Mouse (Mus musculus): Measurements from ENCODE around the gene Lmo3. TPM values are rescaled to one million over a fixed set of nuclear protein-coding genes. Genes with fewer than 3 reads are reported as not detected.
A peak's percentile ranks its signal among the peaks of the same experiment; 100 is the strongest.

The Lmo3 gene
- polyA plus RNA-seq, 1 experiment from 2014 or later, result not detected

DNA sequence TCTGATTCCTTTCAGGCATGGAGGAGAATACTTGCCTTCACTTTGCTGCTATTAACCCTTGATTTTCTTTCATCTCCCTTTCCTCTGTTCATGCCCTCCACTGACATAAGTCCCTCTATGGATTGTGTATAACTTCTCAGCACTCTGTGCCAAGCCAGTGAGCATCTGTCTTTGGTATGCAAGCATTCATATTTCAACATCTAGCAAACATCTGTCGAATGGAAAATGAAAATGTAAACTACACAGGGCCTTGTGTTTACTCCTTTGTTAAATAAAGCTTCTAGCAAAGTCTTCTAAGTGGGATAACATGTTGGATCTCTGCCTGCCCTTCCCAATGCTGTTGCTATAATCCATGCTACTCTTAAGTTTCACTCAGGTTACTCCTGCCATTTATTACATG lies 75.1 kb downstream of the Lmo3 start:
- CTCF ChIA-PET, result no interaction called here
- ATAC-seq, result no peak
- TF ChIP-seq CTCF (IDR thresholded peaks at IDR 0.05), result no peak
- H3K27me3 ChIP-seq, result no peaks in the 10 kb centered on the region
- no peak for DNase-seq (ENCODE audit: low read depth, low spot score)
- POLR2A ChIA-PET, result no interaction called here
- in situ Hi-C loops (cut with MboI; ENCODE audit: low pct_unique_long_range_greater_than_20kb), result no loop called here

DNA sequence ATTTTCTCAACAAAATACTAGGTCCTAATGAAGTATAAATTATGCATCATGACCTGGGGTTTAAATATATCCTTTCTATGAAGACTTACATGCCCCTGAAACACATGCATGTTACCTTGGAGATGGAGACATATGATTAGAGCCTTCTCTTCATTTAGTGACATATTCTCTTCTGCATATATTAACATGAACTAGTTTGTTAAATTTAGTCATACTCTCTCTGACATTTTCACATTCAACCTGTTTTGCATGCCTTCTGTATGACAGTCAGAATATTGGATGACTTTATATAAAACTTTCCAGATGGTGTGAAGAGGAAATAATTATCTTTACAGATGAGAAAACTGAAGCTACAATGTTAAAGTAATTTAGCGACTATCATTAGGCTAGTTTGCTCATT lies 77.8 kb downstream of the Lmo3 start:
- CTCF ChIA-PET, result no interaction called here
- POLR2A ChIA-PET, result no interaction called here
- TF ChIP-seq CTCF (IDR thresholded peaks at IDR 0.05), result no peak
- in situ Hi-C loops (cut with MboI; ENCODE audit: low pct_unique_long_range_greater_than_20kb), result no loop called here
- no peak for DNase-seq (ENCODE audit: low read depth, low spot score)
- no peaks in the 10 kb centered on the region for H3K27me3 ChIP-seq
- no peak for ATAC-seq

DNA sequence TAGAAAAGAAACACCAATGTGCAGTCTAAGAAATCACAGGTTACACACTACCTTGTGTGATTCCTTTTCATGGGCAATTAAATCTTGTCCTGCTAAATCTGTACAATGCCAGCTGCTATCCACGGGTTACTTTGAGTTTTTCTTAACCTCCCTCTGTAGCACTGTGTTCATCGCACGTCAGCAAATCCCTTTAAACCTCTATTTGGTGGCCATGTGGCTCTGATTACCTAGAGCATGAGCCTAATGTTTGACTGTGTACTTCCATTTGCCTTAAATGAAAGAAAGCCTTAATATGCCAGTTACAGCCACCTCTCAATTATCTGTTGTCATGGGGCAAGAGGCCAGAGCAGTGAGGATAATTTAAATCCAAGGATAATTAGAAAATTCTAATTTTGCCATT lies 98.9 kb downstream of the Lmo3 start:
- POLR2A ChIA-PET, result no interaction called here
- in situ Hi-C loops (cut with MboI; ENCODE audit: low pct_unique_long_range_greater_than_20kb), result no loop called here
- DNase-seq (ENCODE audit: low read depth, low spot score), result no peak
- H3K27me3 ChIP-seq, result no peaks in the 10 kb centered on the region
- CTCF ChIA-PET, result no interaction called here
- TF ChIP-seq CTCF (IDR thresholded peaks at IDR 0.05), result no peak
- ATAC-seq, result no peak

DNA sequence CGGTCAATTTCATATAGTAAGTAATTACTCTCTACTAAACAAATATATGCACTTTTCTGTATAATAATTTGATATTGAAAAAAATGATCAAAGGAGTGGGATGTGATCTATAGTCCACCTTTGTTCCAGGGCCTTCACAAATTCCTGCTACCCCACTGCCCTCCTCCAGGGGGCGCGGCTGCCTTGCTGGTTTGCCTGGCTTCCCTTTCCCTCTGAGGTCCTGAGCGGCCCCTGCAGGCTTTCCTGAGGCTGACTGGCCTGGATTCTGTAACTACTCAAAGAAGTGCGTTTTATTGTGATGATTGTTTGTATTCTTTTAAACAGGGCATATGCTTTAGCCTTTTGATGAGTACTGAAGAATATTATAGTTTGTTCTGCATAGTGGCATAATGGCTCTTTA lies 104.2 kb downstream of the Lmo3 start:
- ChIA-PET POLR2A (no interaction called here), CTCF (no interaction called here)
- no peak for ATAC-seq
- peak; percentile 72 for TF ChIP-seq CTCF (IDR thresholded peaks at IDR 0.05)
- in situ Hi-C loops (cut with MboI; ENCODE audit: low pct_unique_long_range_greater_than_20kb), result no loop called here
- DNase-seq (ENCODE audit: low read depth, low spot score), result no peak
- H3K27me3 ChIP-seq, result no peaks in the 10 kb centered on the region

DNA sequence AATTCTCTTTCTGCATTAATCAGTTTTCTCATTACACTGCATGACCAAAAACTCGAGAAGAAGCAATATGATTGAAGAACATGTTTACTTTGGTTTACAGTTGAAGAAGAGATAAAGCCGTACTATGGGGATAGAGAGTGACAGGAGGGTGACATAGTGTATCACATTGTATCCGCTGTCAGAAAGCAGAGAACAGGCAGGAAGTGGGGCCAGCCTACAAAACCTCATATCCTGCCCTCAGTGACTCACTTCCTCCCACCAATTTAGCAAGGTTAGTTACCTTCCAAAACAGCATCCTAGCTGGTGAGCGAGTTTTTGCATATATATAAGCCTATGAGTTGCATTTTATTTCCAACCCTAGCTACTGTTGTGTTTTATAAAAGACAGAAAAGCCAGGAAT lies 112.6 kb downstream of the Lmo3 start:
- CTCF ChIA-PET, result no interaction called here
- TF ChIP-seq CTCF (IDR thresholded peaks at IDR 0.05), result no peak
- POLR2A ChIA-PET, result no interaction called here
- H3K27me3 ChIP-seq, result no peaks in the 10 kb centered on the region
- in situ Hi-C loops (cut with MboI; ENCODE audit: low pct_unique_long_range_greater_than_20kb), result no loop called here
- DNase-seq (ENCODE audit: low read depth, low spot score) (no peak), ATAC-seq (no peak)

DNA sequence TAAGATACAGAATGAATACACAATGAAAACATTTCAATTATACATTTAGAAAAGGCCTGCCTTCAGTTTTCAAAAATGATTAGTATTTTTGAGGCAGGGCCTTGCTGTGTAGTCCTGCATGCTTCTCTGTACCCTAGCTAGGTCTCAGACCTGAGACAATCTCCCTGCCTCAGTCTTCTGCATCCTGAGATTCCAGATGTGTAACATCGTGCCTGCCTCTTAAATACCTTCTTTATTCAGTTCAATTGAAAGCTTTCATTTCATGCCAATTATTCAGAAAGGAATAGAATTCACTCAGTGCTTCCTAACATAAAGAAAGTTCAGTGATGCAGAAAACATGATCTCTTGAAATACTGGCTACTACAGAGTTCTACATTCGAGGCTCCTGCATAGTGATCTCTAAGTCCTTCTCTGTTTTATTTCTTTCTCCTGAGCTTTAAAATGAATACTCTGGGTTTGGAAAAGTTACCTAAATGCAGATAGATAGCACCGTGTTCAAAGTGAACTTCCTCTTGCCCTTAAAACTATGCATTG lies 137.2 kb downstream of the Lmo3 start:
- no peak for ATAC-seq
- CTCF ChIA-PET, result no interaction called here
- no peaks in the 10 kb centered on the region for H3K27me3 ChIP-seq
- in situ Hi-C loops (cut with MboI; ENCODE audit: low pct_unique_long_range_greater_than_20kb), result no loop called here
- no peak for TF ChIP-seq CTCF (IDR thresholded peaks at IDR 0.05)
- no peak for DNase-seq (ENCODE audit: low read depth, low spot score)
- POLR2A ChIA-PET, result no interaction called here

DNA sequence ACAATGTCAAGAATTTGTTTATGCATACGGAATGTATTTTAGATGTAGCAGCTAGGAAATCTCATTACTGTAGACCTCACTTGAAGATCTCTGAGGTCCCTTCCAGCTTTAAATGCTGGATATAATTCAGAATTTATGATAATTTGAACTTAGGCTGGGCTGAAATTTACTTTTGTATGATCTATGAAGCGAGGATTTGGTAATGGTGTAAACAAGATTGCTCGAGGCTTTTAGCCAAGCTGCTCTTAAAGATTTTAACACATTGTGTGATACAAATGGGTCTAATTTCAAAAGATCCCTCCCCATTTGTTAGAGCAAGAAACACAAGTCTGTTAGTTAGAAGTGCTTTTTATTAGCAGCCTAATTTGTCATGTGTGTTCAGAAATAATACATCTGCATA lies 144.4 kb downstream of the Lmo3 start:
- ChIA-PET POLR2A (no interaction called here), CTCF (no interaction called here)
- no peak for ATAC-seq
- in situ Hi-C loops (cut with MboI; ENCODE audit: low pct_unique_long_range_greater_than_20kb), result no loop called here
- peaks cover 4% of the 10 kb centered on the region for H3K27me3 ChIP-seq
- no peak for TF ChIP-seq CTCF (IDR thresholded peaks at IDR 0.05)
- no peak for DNase-seq (ENCODE audit: low read depth, low spot score)

DNA sequence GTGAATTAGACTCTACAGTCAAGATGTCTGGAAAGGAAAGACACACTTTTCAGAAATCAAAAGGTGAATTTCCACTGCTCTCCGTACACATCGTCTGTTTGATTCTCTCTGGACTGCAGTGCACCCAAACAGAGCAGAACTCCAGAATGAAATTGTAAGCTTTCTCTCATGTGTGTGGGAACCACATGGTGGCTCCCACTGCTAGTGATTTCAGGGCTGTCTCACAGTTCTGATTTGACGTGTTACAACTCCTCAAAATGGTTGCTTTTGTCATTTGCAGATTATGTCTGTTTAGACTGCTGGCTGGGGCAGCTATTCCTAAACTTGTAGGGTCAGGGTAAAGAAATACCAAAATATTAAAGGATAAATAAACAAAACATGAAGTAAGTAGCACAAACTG lies 145.0 kb downstream of the Lmo3 start:
- DNase-seq (ENCODE audit: low read depth, low spot score), result no peak
- CTCF ChIA-PET, result no interaction called here
- H3K27me3 ChIP-seq, result peaks cover 4% of the 10 kb centered on the region
- in situ Hi-C loops (cut with MboI; ENCODE audit: low pct_unique_long_range_greater_than_20kb), result no loop called here
- POLR2A ChIA-PET, result no interaction called here
- ATAC-seq, result no peak
- no peak for TF ChIP-seq CTCF (IDR thresholded peaks at IDR 0.05)

DNA sequence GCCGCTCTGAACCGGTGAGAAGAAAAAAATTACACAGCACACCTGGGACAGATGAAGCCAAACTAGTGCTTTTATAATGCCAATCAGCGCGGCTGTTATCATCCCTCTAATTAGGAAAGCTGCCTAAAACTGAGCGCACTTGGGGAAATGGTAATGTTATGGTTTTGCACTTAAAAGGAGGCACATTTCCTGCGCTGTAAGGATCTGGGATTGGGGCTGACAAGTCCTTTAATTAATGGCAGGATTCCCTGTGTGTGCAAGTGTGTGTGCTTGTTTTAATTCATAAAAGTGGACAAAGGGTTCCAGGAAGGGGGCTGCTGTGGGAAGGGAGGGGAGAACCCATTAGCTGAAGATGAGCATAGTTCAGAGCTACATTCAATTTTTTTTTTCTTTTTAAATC lies 154.4 kb downstream of the Lmo3 start:
- ChIA-PET POLR2A (no interaction called here), CTCF (no interaction called here)
- DNase-seq (ENCODE audit: low read depth, low spot score) (no peak), ATAC-seq (no peak)
- peaks cover 8% of the 10 kb centered on the region for H3K27me3 ChIP-seq
- in situ Hi-C loops (cut with MboI; ENCODE audit: low pct_unique_long_range_greater_than_20kb), result no loop called here
- no peak for TF ChIP-seq CTCF (IDR thresholded peaks at IDR 0.05)

DNA sequence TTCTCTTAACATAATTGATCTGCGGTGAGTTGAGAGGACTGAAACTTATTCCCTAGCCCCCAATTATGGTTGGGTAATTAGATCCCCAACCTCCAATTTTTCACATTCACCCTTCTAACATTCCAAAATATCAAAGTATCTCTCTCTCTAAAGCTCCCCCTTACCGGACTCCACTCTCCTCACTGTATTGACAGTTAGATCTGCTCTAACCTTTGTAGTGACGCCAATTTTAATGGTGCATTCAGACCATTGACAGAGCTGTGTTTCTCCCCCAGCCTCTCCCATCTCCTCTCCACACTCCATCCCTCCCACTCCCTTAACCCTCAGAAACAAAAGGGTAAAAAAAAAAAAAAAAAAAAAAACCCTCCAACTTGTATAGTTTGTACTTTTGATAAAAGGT lies 154.9 kb downstream of the Lmo3 start:
- in situ Hi-C loops (cut with MboI; ENCODE audit: low pct_unique_long_range_greater_than_20kb), result no loop called here
- ATAC-seq (no peak), DNase-seq (ENCODE audit: low read depth, low spot score) (no peak)
- TF ChIP-seq CTCF (IDR thresholded peaks at IDR 0.05), result no peak
- POLR2A ChIA-PET, result no interaction called here
- peaks cover 12% of the 10 kb centered on the region for H3K27me3 ChIP-seq
- CTCF ChIA-PET, result no interaction called here

DNA sequence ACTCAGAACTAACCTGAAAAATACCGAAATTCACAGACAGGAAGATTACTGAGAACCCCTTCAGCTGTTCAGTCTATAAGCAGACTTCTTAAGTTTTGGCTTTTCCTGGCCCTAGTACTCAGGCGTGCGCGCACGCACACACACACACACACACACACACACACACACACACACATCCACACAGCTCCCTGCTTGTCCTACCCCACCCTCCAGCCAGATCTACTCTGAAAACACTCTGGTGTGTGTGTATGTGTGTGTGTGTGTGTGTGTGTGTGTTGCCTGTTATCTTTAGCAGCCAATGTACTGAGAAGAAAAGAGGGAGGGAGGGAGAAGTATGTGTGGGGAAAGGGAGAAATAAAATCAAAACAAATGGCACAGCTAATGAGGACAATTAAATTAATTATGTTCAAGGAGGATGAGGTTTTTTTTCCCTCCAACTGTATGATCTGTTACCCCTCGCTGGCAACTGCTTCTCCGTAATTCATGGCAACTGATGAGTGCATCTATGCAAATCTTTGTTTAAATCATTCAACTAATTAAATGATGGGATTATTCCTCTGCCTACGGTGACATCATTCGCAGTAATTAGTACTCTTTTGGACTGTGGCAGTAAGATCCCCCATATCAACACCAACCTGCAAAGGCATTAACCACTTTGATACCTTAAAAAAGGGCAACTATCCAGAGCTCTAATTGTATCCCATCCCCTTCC lies 157.1 kb downstream of the Lmo3 start:
- peaks cover 18% of the 10 kb centered on the region for H3K27me3 ChIP-seq
- ATAC-seq (no peak), DNase-seq (ENCODE audit: low read depth, low spot score) (no peak)
- ChIA-PET CTCF (no interaction called here), POLR2A (no interaction called here)
- in situ Hi-C loops (cut with MboI; ENCODE audit: low pct_unique_long_range_greater_than_20kb), result no loop called here
- TF ChIP-seq CTCF (IDR thresholded peaks at IDR 0.05), result no peak

DNA sequence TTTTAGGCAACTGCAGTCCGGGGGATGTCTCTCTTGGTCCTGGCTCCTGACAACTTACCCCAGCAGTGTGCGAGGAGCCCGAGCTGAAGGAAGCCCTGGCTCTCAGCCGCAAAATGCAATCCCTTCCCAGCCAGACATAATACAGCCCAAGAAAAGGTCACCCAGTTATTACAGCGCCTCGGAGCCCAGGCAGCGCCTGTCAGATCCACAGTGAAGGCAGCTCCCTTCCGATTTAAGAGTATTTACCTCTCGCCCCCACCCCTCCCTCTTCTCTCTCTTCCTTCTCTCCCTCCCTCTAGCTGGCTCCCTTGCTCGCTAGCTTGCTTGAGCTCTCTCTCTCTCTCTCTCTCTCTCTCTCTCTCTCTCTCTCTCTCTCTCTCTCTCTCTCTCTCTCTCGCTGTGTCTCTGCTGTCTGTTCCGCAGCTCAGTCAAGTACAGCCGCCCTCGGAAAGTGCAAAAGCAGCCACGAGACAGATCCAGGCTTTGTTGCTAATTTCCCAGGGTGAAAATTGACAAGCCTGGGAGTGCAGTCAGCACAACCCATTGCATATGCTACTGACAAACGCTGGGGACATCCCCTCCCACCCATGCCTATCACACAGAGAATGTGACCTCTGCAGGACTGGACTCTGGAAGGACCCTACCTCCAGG lies 159.0 kb downstream of the Lmo3 start:
- peaks cover 18% of the 10 kb centered on the region for H3K27me3 ChIP-seq
- no peak for ATAC-seq
- in situ Hi-C loops (cut with MboI; ENCODE audit: low pct_unique_long_range_greater_than_20kb), result no loop called here
- CTCF ChIA-PET, result no interaction called here
- TF ChIP-seq CTCF (IDR thresholded peaks at IDR 0.05), result no peak
- POLR2A ChIA-PET, result no interaction called here
- DNase-seq (ENCODE audit: low read depth, low spot score), result no peak
